Mouse (Mus musculus) layer of hippocampus, postnatal 14 days (tissue): ENCODE data around the gene Rnf39. TPM values are rescaled to one million over a fixed set of nuclear protein-coding genes. Genes with fewer than 3 reads are reported as not detected.

Source experiments
- DNase-seq, 2 experiments: peaks; one replicate each; pipeline ENCODE4 v3.0.0; 2021 to 2022; ENCODE audit warnings: low spot score in 2 of 2, mixed read lengths in 1 of 2
- total RNA-seq, 2 experiments: library from RNA; stranded (reverse); gene quantifications; 2 replicates each; pipeline ENCODE4 v1.2.3; 2021

The Rnf39 gene
- total RNA-seq, 2 experiments from 2014 or later: 4.2 to 4.6 TPM

- no peak for DNase-seq
Observed at GRCm38 (mm10) chr17:36931806-36932205, 10.9 kb upstream of the Rnf39 start.

- no peak for DNase-seq
Observed at GRCm38 (mm10) chr17:36938056-36938455, 4.7 kb upstream of the Rnf39 start.

- DNase-seq: no peak
Observed at GRCm38 (mm10) chr17:36942391-36942790, 327 bp upstream of the Rnf39 start.

- DNase-seq: no peak
Observed at GRCm38 (mm10) chr17:36943691-36944090, 973 bp downstream of the Rnf39 start.

GRCm38 (mm10) chr17:36944121-36944775 is 1.5 kb downstream of the Rnf39 start:
- DNase-seq: no peak

- DNase-seq: peak; percentile 52 to 64
Observed at GRCm38 (mm10) chr17:36947051-36947819, 4.5 kb downstream of the Rnf39 start.

- DNase-seq: no peak
Observed at GRCm38 (mm10) chr17:36948286-36948685, 5.6 kb downstream of the Rnf39 start.

- DNase-seq: no peak
Observed at GRCm38 (mm10) chr17:36949265-36949664, 6.5 kb downstream of the Rnf39 start.

- peak; percentile 95 to 98 for DNase-seq
Observed at GRCm38 (mm10) chr17:36950981-36951947, 8.5 kb downstream of the Rnf39 start, which contains the start of gene Ppp1r11. Gene Ppp1r11 (minus strand): TSS chr17:36951741.

GRCm38 (mm10) chr17:36952631-36953030 is 9.9 kb downstream of the Rnf39 start:
- no peak for DNase-seq

GRCm38 (mm10) chr17:36953062-36953461 is 10.3 kb downstream of the Rnf39 start:
- DNase-seq: no peak

GRCm38 (mm10) chr17:36957999-36958743 is 15.5 kb downstream of the Rnf39 start, which contains the start of the genes Znrd1 and Znrd1as:
Gene Znrd1 (minus strand): TSS chr17:36958559.
Gene Znrd1as (plus strand): TSS chr17:36958592.
- DNase-seq: peak; percentile 93 to 96

GRCm38 (mm10) chr17:36958884-36959283 is 16.2 kb downstream of the Rnf39 start:
- DNase-seq: no peak

- no peak for DNase-seq
Observed at GRCm38 (mm10) chr17:36961125-36961524, 18.4 kb downstream of the Rnf39 start.

GRCm38 (mm10) chr17:36966875-36967274 is 24.2 kb downstream of the Rnf39 start:
- no peak for DNase-seq

GRCm38 (mm10) chr17:36970316-36970890 is 27.7 kb downstream of the Rnf39 start:
- DNase-seq: no peak

GRCm38 (mm10) chr17:36971172-36971850 is 28.6 kb downstream of the Rnf39 start:
- DNase-seq: no peak

- DNase-seq: no peak
Observed at GRCm38 (mm10) chr17:36972791-36973190, 30.1 kb downstream of the Rnf39 start.

GRCm38 (mm10) chr17:36973271-36973787 is 30.6 kb downstream of the Rnf39 start:
- DNase-seq: no peak
